Mouse (Mus musculus) heart, adult 2 months (tissue): Measurements from ENCODE around the gene Tnfrsf21.

Experiments used
- CTCF ChIP-seq: fragments of 200-600 bp; IDR thresholded peaks from 2 replicates; pipeline ENCODE4 v1.8.1; 2022; ENCODE audit warnings: antibody characterized with exemption, mild to moderate bottlenecking, moderate library complexity
- POLR2A ChIP-seq: fragments of 200-500 bp; IDR thresholded peaks from 2 replicates; pipeline ENCODE4 v1.6.1; 2011; ENCODE audit warnings: mild to moderate bottlenecking, low read depth, low read length, control low read depth; ENCODE audit not compliant: insufficient read depth

DNA sequence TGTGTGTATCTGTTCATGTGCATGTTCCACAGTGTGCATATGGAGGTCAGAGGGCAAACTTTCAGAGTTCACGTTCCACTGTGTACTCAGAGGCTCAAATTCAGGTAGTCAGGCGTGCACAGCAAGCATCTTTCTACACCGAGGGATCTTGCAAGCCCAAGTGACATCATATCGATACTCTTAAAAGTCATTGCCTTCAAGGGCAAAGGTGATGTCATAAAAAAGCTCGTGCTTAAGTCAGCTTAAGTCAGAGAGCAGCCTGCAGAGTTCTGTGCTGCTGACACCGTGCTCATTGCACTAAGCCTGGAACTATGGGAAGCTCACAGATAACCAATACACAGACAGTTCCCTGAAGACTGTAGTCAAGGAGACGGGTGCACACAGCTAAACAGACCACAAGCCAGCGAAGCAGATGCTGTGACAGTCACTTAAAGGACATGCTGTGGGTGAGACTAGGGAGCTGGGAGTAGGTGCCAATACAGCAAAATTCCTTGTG lies 97.8 kb downstream of the Tnfrsf21 start:
- TF ChIP-seq CTCF: no peak
- TF ChIP-seq POLR2A: no peak
